9 mouse cellular contexts compared by ENCODE assay signal in genomic region chr19:55556168-55556999, GRCm38 (mm10).
A peak's percentile ranks its signal among the peaks of the same experiment; 100 is the strongest.
DNase-seq lines count a peak whose midpoint lies in the region; ATAC-seq and TF ChIP-seq lines count a peak whose summit lies in the region.
"Had no signal": no experiment of that assay in that cellular context is flagged by ENCODE, and none has a peak within 500 bp of the region (broad histone marks: within the 10 kb centered on the region; RNA-seq: fewer than 3 reads in every experiment).

No protein-coding gene starts in this region.

- 0 out of 2 replicates have a peak overlapping the region, but pooled peaks have one; percentile 18 for H3K27ac ChIP-seq in lung, embryonic 14.5 days (ENCODE audit: low read depth)
- peak overlapping the region; percentile 75 for H3K27ac ChIP-seq in embryonic facial prominence, embryonic 10.5 days (replicated peaks)
- H3K27ac ChIP-seq in heart, postnatal 0 days (ENCODE audit: low read depth): peak overlapping the region; percentile 36; the same call in 1 of the 2 replicates
- no peak overlapping the region for H3K27ac ChIP-seq in liver, embryonic 15.5 days (replicated peaks)
- H3K27ac ChIP-seq: macrophage had no signal

- no peak for TF ChIP-seq CTCF in lung, embryonic 14.5 days (IDR thresholded peaks at IDR 0.05; ENCODE audit: low read depth)
- TF ChIP-seq CTCF in lung, adult 2 months (IDR thresholded peaks at IDR 0.05; ENCODE audit: insufficient read depth, low read length): no peak
- TF ChIP-seq CTCF in heart, postnatal 0 days (IDR thresholded peaks at IDR 0.05; ENCODE audit: low read depth): no peak

- peak; percentile 93 for ATAC-seq in lung, embryonic 14.5 days (ENCODE audit: insufficient read depth)
- ATAC-seq in heart, postnatal 0 days (ENCODE audit: insufficient read depth, low read depth): peak; percentile 79
- ATAC-seq in liver, embryonic 15.5 days (ENCODE audit: insufficient read depth): 0 out of 2 replicates have a peak, but pooled peaks have one; percentile 41

- H3K4me3 ChIP-seq in lung, embryonic 14.5 days (ENCODE audit: low read depth, low read length): no peak overlapping the region
- H3K4me3 ChIP-seq in lung, adult 2 months (replicated peaks; ENCODE audit: extremely low read depth, low read depth, low read length): no peak overlapping the region
- H3K4me3 ChIP-seq in embryonic facial prominence, embryonic 10.5 days: peak overlapping the region; percentile 43
- H3K4me3 ChIP-seq in heart, postnatal 0 days (ENCODE audit: low read depth, low read length): 0 out of 2 replicates have a peak overlapping the region, but pooled peaks have one; percentile 2
- H3K4me3 ChIP-seq in liver, embryonic 15.5 days (replicated peaks): no peak overlapping the region

- peak overlapping the region; percentile 20; the same call in 1 of the 2 replicates for H3K9ac ChIP-seq in lung, embryonic 14.5 days
- no peak overlapping the region for H3K9ac ChIP-seq in heart, postnatal 0 days (replicated peaks; ENCODE audit: low read depth, low read length)
- no peak overlapping the region for H3K9ac ChIP-seq in liver, embryonic 15.5 days

- peak overlapping the region; percentile 51 for H3K4me2 ChIP-seq in lung, embryonic 14.5 days
- peak overlapping the region; percentile 44 for H3K4me2 ChIP-seq in heart, postnatal 0 days (ENCODE audit: low read depth, low read length)
- peak overlapping the region; percentile 32; the same call in 1 of the 2 replicates for H3K4me2 ChIP-seq in liver, embryonic 15.5 days

- TF ChIP-seq EP300 in heart, postnatal 0 days (IDR thresholded peaks at IDR 0.05; ENCODE audit: low read depth): no peak

- 20% methylated on average over 21 of the region's 21 CpGs for WGBS in lung, embryonic 14.5 days
- 51% methylated on average over 21 of the region's 21 CpGs for WGBS in lung, adult 2 months
- 6% methylated on average over 21 of the region's 21 CpGs for WGBS in embryonic facial prominence, embryonic 10.5 days
- whole genome bisulfite sequencing in heart, postnatal 0 days: 36% methylated on average over 21 of the region's 21 CpGs
- WGBS in liver, embryonic 15.5 days (ENCODE audit: insufficient replicate concordance): 40% methylated on average over 21 of the region's 21 CpGs

- H3K36me3 ChIP-seq in lung, embryonic 14.5 days (ENCODE audit: insufficient read depth): no peaks in the 10 kb centered on the region
- no peaks in the 10 kb centered on the region for H3K36me3 ChIP-seq in embryonic facial prominence, embryonic 10.5 days (replicated peaks)
- no peaks in the 10 kb centered on the region for H3K36me3 ChIP-seq in heart, postnatal 0 days (replicated peaks; ENCODE audit: control insufficient read depth, insufficient read depth, low read length)
- no peaks in the 10 kb centered on the region for H3K36me3 ChIP-seq in liver, embryonic 15.5 days (replicated peaks)

- H3K9me3 ChIP-seq in lung, embryonic 14.5 days (ENCODE audit: low read depth, low read length): no peaks in the 10 kb centered on the region
- H3K9me3 ChIP-seq in embryonic facial prominence, embryonic 10.5 days: no peaks in the 10 kb centered on the region
- H3K9me3 ChIP-seq in heart, postnatal 0 days (replicated peaks; ENCODE audit: control insufficient read depth, low read length): no peaks in the 10 kb centered on the region
- no peaks in the 10 kb centered on the region for H3K9me3 ChIP-seq in liver, embryonic 15.5 days (replicated peaks)

- no peak for TF ChIP-seq POLR2A in lung, adult 2 months (IDR thresholded peaks at IDR 0.05; ENCODE audit: borderline replicate concordance, extremely low read depth, low read depth, low read length)

- peak; percentile 82 for DNase-seq in lung, embryonic 14.5 days
- DNase-seq in lung, adult 2 months: no peak
- peak; percentile 87 for DNase-seq in embryonic facial prominence, embryonic 10.5 days (ENCODE audit: low spot score)
- DNase-seq in heart, postnatal 0 days (ENCODE audit: low spot score): peak; percentile 57
- DNase-seq in kidney, postnatal 36 days: peak; percentile 55 to 56
- peak; percentile 52 for DNase-seq in retina, postnatal 7 days (ENCODE audit: low read depth, low spot score)
- no peak for DNase-seq in ovary, postnatal 10 days (ENCODE audit: low spot score)

- no peaks in the 10 kb centered on the region for H3K4me1 ChIP-seq in lung, embryonic 14.5 days (ENCODE audit: insufficient read depth)
- H3K4me1 ChIP-seq in lung, adult 2 months (ENCODE audit: control insufficient read depth, insufficient read depth, low read length): no peaks in the 10 kb centered on the region
- peaks cover 51% of the 10 kb centered on the region for H3K4me1 ChIP-seq in embryonic facial prominence, embryonic 10.5 days
- peaks cover 10% of the 10 kb centered on the region; the same call in 1 of the 2 replicates for H3K4me1 ChIP-seq in heart, postnatal 0 days (ENCODE audit: control insufficient read depth, insufficient read depth)
- H3K4me1 ChIP-seq in liver, embryonic 15.5 days (replicated peaks): peaks cover 42% of the 10 kb centered on the region

- no peaks in the 10 kb centered on the region for H3K27me3 ChIP-seq in lung, embryonic 14.5 days (ENCODE audit: insufficient read depth, low read length)
- peaks cover 35% of the 10 kb centered on the region for H3K27me3 ChIP-seq in embryonic facial prominence, embryonic 10.5 days (replicated peaks; ENCODE audit: low read depth, poor library complexity, severe bottlenecking)
- no peaks in the 10 kb centered on the region for H3K27me3 ChIP-seq in heart, postnatal 0 days (ENCODE audit: control insufficient read depth, insufficient read depth, low read length)
- no peaks in the 10 kb centered on the region for H3K27me3 ChIP-seq in liver, embryonic 15.5 days

Comparison
In these comparisons a context has a peak if more than half of its experiments do, and no peak if none do; other contexts are left out.
1. DNase-seq: peak in lung, embryonic 14.5 days (single experiment), embryonic facial prominence, embryonic 10.5 days (single experiment), heart, postnatal 0 days (single experiment), kidney, postnatal 36 days (2 of 2) and retina, postnatal 7 days (single experiment); none in lung, adult 2 months (single experiment) and ovary, postnatal 10 days (single experiment).
2. ATAC-seq: peak in every context shown above with its lines; median percentile 93 in lung, embryonic 14.5 days; 79 in heart, postnatal 0 days; 41 in liver, embryonic 15.5 days.
3. H3K4me3 ChIP-seq: peak in embryonic facial prominence, embryonic 10.5 days (single experiment) and heart, postnatal 0 days (single experiment); none in lung, embryonic 14.5 days (single experiment), lung, adult 2 months (single experiment) and liver, embryonic 15.5 days (single experiment).
4. Peak in every context shown above with its lines, with median percentiles within 50 percentile points of each other: H3K4me2 ChIP-seq.